Mouse (Mus musculus): ENCODE measurements around the gene Nae1. TPM values are rescaled to one million over a fixed set of nuclear protein-coding genes. Genes with fewer than 3 reads are reported as not detected.

Nae1 gene
- total RNA-seq, 4 experiments from 2014 or later: 48.5 to 59.0 (median 51.3) TPM

DNA sequence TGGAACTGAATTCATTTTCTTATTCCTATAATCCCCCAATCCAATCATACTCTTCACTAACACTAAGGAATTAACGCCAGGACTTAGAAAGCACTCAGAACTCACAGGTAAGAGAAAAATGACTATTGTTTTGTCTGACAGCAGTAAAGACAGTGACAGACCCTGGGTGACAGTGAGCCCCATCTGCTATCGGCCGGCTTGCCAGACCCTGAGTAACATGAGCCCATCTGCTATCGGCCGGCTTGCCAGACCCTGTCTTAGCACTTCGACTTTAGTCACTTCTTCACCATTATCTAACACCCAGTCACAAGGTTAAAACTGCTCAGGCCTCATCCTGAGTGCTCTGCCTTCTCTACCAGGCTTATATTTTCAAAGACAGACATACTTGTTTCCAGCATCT lies 4.8 kb downstream of the Nae1 start:
- no peak for DNase-seq (ENCODE audit: low spot score in 2 of 2)

DNA sequence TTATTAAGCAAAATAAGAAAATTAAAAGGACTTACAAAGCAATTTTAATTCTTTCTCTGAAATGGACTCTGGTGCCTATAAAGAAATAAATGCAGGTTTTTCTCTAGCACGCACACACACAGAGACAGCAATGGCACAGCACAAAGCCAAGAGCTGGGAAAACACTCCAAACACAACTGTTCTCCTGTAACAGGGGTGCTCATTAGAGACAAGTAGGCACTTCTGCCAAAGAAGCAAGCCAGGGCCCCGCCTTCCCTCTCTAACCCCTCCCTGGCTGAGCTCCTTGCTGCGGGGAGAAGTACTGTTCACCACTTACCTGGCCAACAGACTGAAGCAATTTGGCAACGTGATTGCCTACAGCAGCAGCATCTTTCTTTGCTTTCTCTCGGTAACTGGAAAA lies 16.6 kb downstream of the Nae1 start:
- no peak for DNase-seq (ENCODE audit: low spot score in 2 of 2)

DNA sequence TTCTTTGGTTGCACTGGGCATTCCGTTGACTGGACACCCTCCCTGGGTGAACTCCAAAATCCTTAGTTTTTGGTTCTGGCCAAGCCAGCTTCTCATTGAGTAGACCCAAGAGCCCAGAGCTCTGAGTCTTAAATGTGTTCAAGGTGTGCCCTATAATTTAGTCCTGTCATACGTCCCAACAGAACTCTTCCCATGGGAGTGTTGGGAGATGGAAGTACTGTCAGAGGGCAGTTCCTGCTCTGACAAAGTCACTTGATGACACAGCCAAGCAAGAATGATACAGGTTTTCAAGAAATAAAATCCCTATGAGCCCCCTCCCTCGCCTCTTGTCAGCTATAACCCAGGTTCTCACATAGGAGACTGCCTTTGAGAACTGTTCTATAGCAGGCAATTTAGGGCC lies 24.3 kb downstream of the Nae1 start:
- DNase-seq (ENCODE audit: low spot score in 2 of 2): no peak

DNA sequence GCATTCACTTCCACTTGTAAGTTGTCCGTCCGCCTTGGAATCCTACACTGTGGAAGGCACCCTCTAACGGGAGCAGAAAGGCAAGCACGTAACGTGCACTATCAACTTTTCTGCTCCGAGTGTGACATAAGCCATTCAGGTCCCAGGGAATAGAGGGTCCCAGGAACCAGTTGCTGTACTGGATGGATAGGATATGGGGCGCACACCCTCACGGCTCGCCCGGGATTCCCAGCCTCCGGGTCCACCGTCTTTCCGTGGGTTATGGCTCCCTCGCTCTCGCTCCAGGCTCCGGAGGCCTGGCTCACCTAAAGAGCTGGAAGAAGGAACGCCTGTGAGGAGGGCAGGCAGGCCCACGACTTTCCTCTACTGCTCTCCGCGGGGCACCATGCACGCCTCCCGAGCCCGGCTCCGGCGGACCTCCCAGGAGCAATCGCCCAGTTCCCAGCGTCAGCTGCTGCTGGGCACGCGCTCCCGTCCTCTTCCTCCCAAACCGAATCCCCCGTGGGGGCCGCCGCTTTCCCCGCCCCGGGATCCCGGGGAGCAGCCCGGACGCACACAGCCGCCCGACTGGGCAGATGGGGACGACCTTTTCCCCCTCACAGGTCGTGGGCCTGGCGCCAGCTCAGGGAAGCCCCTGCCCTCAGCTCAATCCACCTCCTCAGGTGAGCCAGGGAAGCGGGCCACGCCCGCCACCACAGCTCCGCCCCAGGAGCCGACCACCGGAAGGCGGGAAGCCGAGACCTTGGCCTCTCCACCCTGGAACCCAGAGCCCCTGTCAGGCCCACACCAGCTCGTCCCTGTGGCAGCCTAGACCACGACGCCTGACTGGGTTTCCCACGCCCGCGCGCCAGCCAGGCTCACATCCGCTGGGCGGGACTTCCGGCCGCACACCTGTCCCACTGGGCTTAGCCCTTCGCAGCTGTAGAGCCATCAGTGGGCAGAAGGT lies 25.1 kb downstream of the Nae1 start, which contains the start of gene Terb1:
TSS of gene Terb1 (minus strand) at position 850 of the 946 bp plus-strand sequence.
- DNase-seq (ENCODE audit: low spot score in 2 of 2): peak in 1 of 2 experiments; percentile 17

DNA sequence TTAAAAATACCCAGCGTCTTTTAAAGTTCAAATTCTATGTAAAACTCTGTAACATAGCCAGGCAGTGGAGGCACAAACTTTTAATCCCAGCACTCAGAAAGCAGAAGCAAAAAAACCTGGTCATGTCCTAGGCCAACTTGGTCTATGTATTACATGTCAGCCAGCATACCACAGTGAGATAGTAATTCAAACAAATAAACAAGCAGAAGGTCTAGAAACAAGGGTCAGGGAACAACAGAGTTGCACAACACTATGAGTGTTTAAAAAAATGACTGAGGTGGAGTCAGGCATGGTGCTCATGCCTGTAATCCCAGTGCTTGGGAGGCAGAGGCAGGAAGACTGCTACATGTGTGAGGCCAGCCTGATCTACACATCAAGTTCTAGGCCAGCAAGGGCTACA lies 55.3 kb downstream of the Nae1 start:
- DNase-seq (ENCODE audit: low spot score in 2 of 2): no peak

DNA sequence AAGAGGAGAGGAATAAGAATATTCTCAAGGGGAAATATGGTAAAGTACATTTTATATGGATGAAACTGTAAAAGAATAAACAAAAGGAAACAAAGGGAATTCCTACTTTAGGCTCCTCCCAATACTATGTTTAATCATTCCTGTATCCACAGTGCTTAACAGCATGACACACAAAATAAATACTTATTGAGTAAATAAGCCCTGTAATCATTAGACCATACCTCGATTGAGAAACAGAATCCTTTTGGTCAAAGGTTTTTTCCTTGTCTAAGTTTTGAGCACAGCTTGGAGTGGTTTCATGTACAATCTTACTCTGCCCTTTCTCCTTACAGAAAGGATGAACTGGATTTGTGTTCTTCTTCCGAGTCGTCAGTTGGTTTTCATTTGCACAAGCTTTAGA lies 62.0 kb downstream of the Nae1 start:
- no peak for DNase-seq (ENCODE audit: low spot score in 2 of 2)

DNA sequence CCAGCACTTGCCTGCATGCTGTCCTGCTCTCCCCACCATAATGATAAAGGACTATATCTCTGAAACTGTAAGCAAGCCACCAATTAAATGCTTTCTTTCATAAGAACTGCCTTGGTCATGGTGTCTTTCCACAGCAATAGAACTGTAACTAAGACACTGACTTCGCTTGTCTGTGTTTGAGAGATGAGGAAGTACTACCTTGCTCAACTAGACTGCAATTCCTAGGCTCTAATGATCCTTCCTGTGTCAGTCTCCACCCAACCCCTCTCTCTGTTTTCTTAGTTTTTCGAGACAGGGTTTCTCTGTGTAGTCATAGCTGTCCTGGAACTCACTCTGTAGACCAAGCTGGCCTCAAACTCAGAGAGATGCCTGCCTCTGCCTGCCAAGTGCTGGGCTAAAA lies 67.0 kb downstream of the Nae1 start:
- DNase-seq (ENCODE audit: low spot score in 2 of 2): no peak

Other genes starting within 250 kb of the Nae1 start
- not detected for gene Cmtm2a, start 241.5 kb downstream of the Nae1 start, total RNA-seq (2022)
- not detected for gene Gm45711, start 224.6 kb downstream of the Nae1 start, total RNA-seq (2022)
- not detected for gene Cmtm1, start 224.5 kb downstream of the Nae1 start, total RNA-seq (2022)
- gene Gm11020, start 213.1 kb downstream of the Nae1 start, total RNA-seq (2022): not detected
- not detected for gene Cmtm2b, start 212.4 kb downstream of the Nae1 start, total RNA-seq (2022)
- 10 to 100 TPM in 3 of 4 experiments, 1 to 10 TPM in 1; 7.7 to 23.1 (median 16.0) TPM for gene Cmtm3, start 195.2 kb downstream of the Nae1 start, total RNA-seq (2022)
- 10 to 100 TPM; 59.8 to 75.9 (median 66.7) TPM for gene Cmtm4, start 138.8 kb downstream of the Nae1 start, total RNA-seq (2022)
- 100 to 1,000 TPM; 230 to 304 (median 242) TPM for gene Dync1li2, start 91.6 kb downstream of the Nae1 start, total RNA-seq (2022)
- under 1 TPM; 0.65 to 0.80 (median 0.74) TPM for gene Terb1, start 24.7 kb downstream of the Nae1 start, total RNA-seq (2022)
- 10 to 100 TPM; 17.9 to 28.0 (median 21.8) TPM for gene Car7, start 52 bp upstream of the Nae1 start, total RNA-seq (2022)
- 10 to 100 TPM in 1 of 4 experiments, 1 to 10 TPM in 3; 8.0 to 10.2 (median 9.0) TPM for gene Pdp2, start 56.8 kb upstream of the Nae1 start, total RNA-seq (2022)
- not detected for gene Cdh16, start 89.8 kb upstream of the Nae1 start, total RNA-seq (2022)
- gene Rrad, start 96.7 kb upstream of the Nae1 start, total RNA-seq (2022): 1 to 10 TPM; 1.5 to 3.2 (median 1.9) TPM
- 10 to 100 TPM; 25.0 to 32.7 (median 30.3) TPM for gene Ciao2b, start 107.3 kb upstream of the Nae1 start, total RNA-seq (2022)
- gene Ces2a, start 199.4 kb upstream of the Nae1 start, total RNA-seq (2022): not detected

All from layer of hippocampus, adult 8-10 months (tissue).